Mouse (Mus musculus) heart, postnatal 0 days (tissue): ENCODE measurements at regions not wholly inside any gene's neighbourhood (a gene's known extent, or its start where the extent isn't known, plus 50 kb on each side); places are given as distances from the start of the nearest gene placed in this dataset.

ENCODE experiments used
- CTCF ChIP-seq: IDR thresholded peaks from 2 replicates; pipeline ENCODE4 v1.5.1; 2016; ENCODE audit warnings: antibody characterized with exemption, control low read depth, low read depth
- EP300 ChIP-seq: IDR thresholded peaks from 2 replicates; pipeline ENCODE4 v1.6.1; 2016; ENCODE audit warnings: antibody characterized with exemption, low read depth

- TF ChIP-seq EP300 (no peak), CTCF (no peak)
Measured at GRCm38 (mm10) chr11:7834151-7834550, 620.4 kb upstream of the Igfbp3 start.
